Mouse (Mus musculus) G1E (cell line): Measurements from ENCODE around the gene Dbp. TPM values are rescaled to one million over a fixed set of nuclear protein-coding genes. Genes with fewer than 3 reads are reported as not detected.

ENCODE experiments used
- ATAC-seq: 2 replicates; pipeline ENCODE4 v1.8.0; 2016; ENCODE audit warnings: mild to moderate bottlenecking; ENCODE audit not compliant: insufficient number of reproducible peaks, poor library complexity, low FRiP score, severe bottlenecking; ENCODE audit errors: extremely low read depth
- DNase-seq: peaks from one replicate; pipeline ENCODE4 v3.0.0; 2012; ENCODE audit warnings: low spot score
- H3K27me3 ChIP-seq: 2 replicates; pipeline ENCODE4 v1.6.1; 2012; ENCODE audit warnings: mild to moderate bottlenecking, low read length, inconsistent platforms; ENCODE audit not compliant: insufficient read depth
- H3K36me3 ChIP-seq: replicated peaks from 2 replicates; pipeline ENCODE3; 2012; ENCODE audit warnings: mild to moderate bottlenecking, inconsistent platforms
- H3K4me1 ChIP-seq: 2 replicates; pipeline ENCODE4 v1.6.1; 2012; ENCODE audit warnings: low read depth, low read length, inconsistent platforms, mixed read lengths; ENCODE audit not compliant: insufficient read depth
- H3K4me3 ChIP-seq: 2 replicates; pipeline ENCODE4 v1.5.1; 2012; ENCODE audit warnings: low read depth, mild to moderate bottlenecking, inconsistent platforms, low read length, moderate library complexity, mixed read lengths
- H3K9me3 ChIP-seq: replicated peaks from 2 replicates; pipeline ENCODE4 v1.6.1; 2012; ENCODE audit warnings: inconsistent platforms
- CTCF ChIP-seq: IDR thresholded peaks from 2 replicates; pipeline ENCODE4 v1.5.1; 2012; ENCODE audit warnings: low read depth, low read length, inconsistent platforms, mixed read lengths
- GATA1 ChIP-seq: IDR thresholded peaks from 2 replicates; pipeline ENCODE4 v1.6.1; 2012; ENCODE audit warnings: borderline replicate concordance, low read length, inconsistent platforms, mixed read lengths
- GATA2 ChIP-seq: IDR thresholded peaks from 2 replicates; pipeline ENCODE4 v1.6.1; 2012; ENCODE audit warnings: low read depth, low read length, inconsistent platforms, borderline replicate concordance
- POLR2AphosphoS5 ChIP-seq: IDR thresholded peaks from 2 replicates; pipeline ENCODE4 v1.6.1; 2012; ENCODE audit warnings: low read depth, low read length, inconsistent platforms; ENCODE audit not compliant: insufficient replicate concordance
- TAL1 ChIP-seq: conservative IDR thresholded peaks from 2 replicates; pipeline ENCODE4 v1.6.1; 2012; ENCODE audit warnings: low read depth, low read length, inconsistent platforms, mixed read lengths
- polyA plus RNA-seq: library from polyadenylated mRNA; stranded (reverse); fragments of >175 nt; gene quantifications from 2 replicates; pipeline ENCODE4 v1.2.3, GENCODE M21; 2012
- total RNA-seq, 2 experiments: library from RNA; stranded (forward) in 1 of 2; stranded (reverse) in 1 of 2; fragments of 200-1000 nt in 1 of 2; fragments of >200 nt in 1 of 2; fragmentation: Nextera tagmentation in 1 of 2; gene quantifications; 2 replicates each; pipeline ENCODE4 v1.2.3; 2014 to 2017

Dbp gene
- total and polyA plus RNA-seq, 3 experiments = 18.0 to 33.7 (median 30.2) TPM

DNA sequence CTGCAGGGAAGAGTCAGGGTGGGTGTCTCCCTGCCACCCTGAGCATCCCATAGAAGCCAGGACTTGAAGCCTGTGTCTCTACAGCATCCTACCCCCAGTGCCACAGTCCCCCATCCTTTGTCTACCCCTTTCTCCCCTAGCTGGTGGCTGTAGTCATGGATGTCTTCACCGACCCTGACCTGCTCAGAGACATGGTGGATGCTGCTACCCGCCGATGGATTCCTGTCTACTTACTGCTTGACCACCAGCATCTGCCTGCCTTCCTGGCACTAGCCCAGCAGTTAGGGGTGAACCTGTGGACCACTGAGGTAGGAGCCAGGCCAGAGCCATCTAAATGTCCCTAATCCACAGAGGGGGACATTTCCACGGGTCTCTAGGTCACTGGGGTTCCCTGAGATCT, 18.4 kb downstream of the Dbp start:
- ATAC-seq (no peak), DNase-seq (no peak)
- Histone ChIP-seq H3K27me3 (no peaks in the 10 kb centered on the region), H3K36me3 (peaks cover 98% of the 10 kb centered on the region), H3K9me3 (no peaks in the 10 kb centered on the region), H3K4me1 (peaks cover 80% of the 10 kb centered on the region), H3K4me3 (no peak overlapping the region)
- TF ChIP-seq TAL1 = no peak
- TF ChIP-seq GATA2 = no peak
- no peak for TF ChIP-seq POLR2AphosphoS5
- no peak for TF ChIP-seq GATA1
- no peak for TF ChIP-seq CTCF

GRCm38 (mm10) chr7:45723781-45724180, 18.9 kb downstream of the Dbp start:
- Histone ChIP-seq H3K9me3 (no peaks in the 10 kb centered on the region), H3K4me3 (no peak overlapping the region), H3K27me3 (no peaks in the 10 kb centered on the region), H3K36me3 (peaks cover 100% of the 10 kb centered on the region), H3K4me1 (peaks cover 80% of the 10 kb centered on the region)
- ATAC-seq (no peak), DNase-seq (no peak)
- TF ChIP-seq GATA1 (no peak), POLR2AphosphoS5 (no peak), GATA2 (no peak), TAL1 (no peak), CTCF (no peak)

DNA sequence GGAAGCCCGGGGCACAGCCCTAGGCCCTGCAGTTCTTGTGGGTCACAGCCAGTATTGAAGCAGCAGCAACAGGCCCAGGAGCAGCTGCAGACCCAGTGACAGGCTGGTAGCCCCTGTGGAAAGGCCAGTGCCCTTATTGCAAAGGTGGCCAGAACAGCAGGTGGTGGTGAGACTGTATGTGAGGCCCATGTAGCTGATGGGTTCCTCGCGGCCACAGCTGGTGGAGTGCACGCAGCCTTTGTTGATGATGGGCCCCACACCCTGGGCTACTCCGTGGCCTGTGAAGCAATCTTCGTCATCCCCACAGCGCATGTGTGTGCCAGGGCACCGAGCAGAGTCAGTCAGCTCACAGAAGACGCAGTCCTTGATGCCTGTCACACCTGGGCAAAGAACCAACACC, 20.3 kb downstream of the Dbp start:
- TF ChIP-seq TAL1 (no peak), POLR2AphosphoS5 (0 out of 2 replicates have a peak, but pooled peaks have one; percentile 15)
- ATAC-seq (no peak), DNase-seq (no peak)
- peak overlapping the region; percentile 3; the same call in 1 of the 2 replicates for H3K4me3 ChIP-seq
- peaks cover 78% of the 10 kb centered on the region for H3K4me1 ChIP-seq
- H3K27me3 ChIP-seq = no peaks in the 10 kb centered on the region
- H3K9me3 ChIP-seq = no peaks in the 10 kb centered on the region
- H3K36me3 ChIP-seq = peaks cover 100% of the 10 kb centered on the region

DNA sequence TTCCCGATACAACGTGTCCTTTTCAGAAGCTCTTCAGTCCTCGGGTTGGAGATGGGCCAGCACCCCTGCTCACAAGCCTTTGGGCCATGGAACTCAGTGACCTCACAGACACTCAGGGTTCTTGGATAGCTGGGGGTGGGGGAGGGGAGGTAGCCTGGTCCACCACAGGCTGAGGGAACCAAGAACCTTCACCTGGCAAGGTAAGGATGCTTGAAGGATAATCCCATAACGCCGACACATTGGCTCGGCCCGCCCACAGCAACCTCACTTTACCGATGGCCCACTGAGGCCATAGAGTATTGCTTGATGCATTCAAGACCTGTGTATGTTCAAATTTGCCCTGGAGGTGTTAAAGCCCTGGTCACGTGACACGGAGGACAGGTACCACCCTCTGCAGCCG, 20.8 kb downstream of the Dbp start, which contains the start of gene Spaca4:
TSS of gene Spaca4 (minus strand) at position 101 of the 400 bp plus-strand sequence.
- no peaks in the 10 kb centered on the region for H3K27me3 ChIP-seq
- no peak for ATAC-seq
- peaks cover 100% of the 10 kb centered on the region for H3K36me3 ChIP-seq

DNA sequence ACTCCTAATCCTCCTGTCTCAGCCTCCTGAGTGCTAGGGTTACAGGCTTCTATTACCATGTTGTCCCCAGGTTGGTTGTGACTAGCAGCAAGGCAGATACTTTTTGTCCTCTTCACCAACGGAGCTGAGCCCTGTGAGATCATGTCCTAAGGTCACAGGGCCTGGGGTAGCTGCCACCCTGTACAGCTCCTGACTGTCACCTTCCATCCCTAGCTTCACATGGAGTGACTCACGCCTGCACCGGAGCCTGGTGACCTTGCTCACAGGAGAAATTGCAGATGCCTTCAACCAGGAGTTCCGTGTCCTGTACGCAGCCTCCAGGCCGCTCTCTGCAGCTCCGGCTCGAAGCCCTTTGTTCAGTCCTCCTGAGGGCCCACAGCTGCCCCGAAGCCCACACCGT, 21.5 kb downstream of the Dbp start:
- H3K9me3 ChIP-seq = no peaks in the 10 kb centered on the region
- no peak overlapping the region for H3K4me3 ChIP-seq
- no peak for DNase-seq
- H3K27me3 ChIP-seq = no peaks in the 10 kb centered on the region
- peaks cover 94% of the 10 kb centered on the region for H3K36me3 ChIP-seq
- H3K4me1 ChIP-seq = peaks cover 78% of the 10 kb centered on the region
- TF ChIP-seq CTCF = no peak
- TF ChIP-seq TAL1 = no peak
- no peak for TF ChIP-seq POLR2AphosphoS5
- no peak for TF ChIP-seq GATA2
- TF ChIP-seq GATA1 = no peak
- ATAC-seq = no peak

More for the DNA sequence above, 20.8 kb downstream of the Dbp start, which contains the start of gene Spaca4:
- TF ChIP-seq TAL1 (no peak), GATA2 (no peak), GATA1 (no peak), POLR2AphosphoS5 (no peak), CTCF (no peak)
- peaks cover 78% of the 10 kb centered on the region for H3K4me1 ChIP-seq
- peak within 1 kb of the TSS; percentile 3; the same call in 1 of the 2 replicates for H3K4me3 ChIP-seq
- no peak for DNase-seq
- no peaks in the 10 kb centered on the region for H3K9me3 ChIP-seq

- H3K27me3 ChIP-seq = peaks cover 2% of the 10 kb centered on the region; the same call in 1 of the 2 replicates
- peaks cover 69% of the 10 kb centered on the region for H3K4me1 ChIP-seq
- DNase-seq = no peak
- H3K9me3 ChIP-seq = no peaks in the 10 kb centered on the region
- TF ChIP-seq GATA1 (no peak), TAL1 (no peak), CTCF (no peak), GATA2 (no peak), POLR2AphosphoS5 (no peak)
- no peak overlapping the region for H3K4me3 ChIP-seq
- ATAC-seq = no peak
- H3K36me3 ChIP-seq = peaks cover 82% of the 10 kb centered on the region
These were observed 22.7 kb downstream of the Dbp start for GRCm38 (mm10) chr7:45727625-45728024.
